Mouse (Mus musculus): ENCODE measurements around the gene Slc16a7. TPM values are rescaled to one million over a fixed set of nuclear protein-coding genes. Genes with fewer than 3 reads are reported as not detected.

The Slc16a7 gene
- polyA plus RNA-seq, 1 experiment from 2014 or later, result 5.7 TPM

GRCm38 (mm10) chr10:125265901-125266300, 123.4 kb downstream of the Slc16a7 start:
- Histone ChIP-seq H3K4me3 (ENCODE audit: low read depth, low read length) (no peak overlapping the region), H3K27me3 (ENCODE audit: control insufficient read depth, insufficient read depth, low read length) (no peaks in the 10 kb centered on the region), H3K36me3 (ENCODE audit: control insufficient read depth, insufficient read depth, low read length) (no peaks in the 10 kb centered on the region), H3K4me1 (ENCODE audit: control insufficient read depth, insufficient read depth, low read length) (no peaks in the 10 kb centered on the region), H3K9ac (ENCODE audit: low read length) (no peak overlapping the region), H3K9me3 (ENCODE audit: control insufficient read depth, low read length) (no peaks in the 10 kb centered on the region), H3K27ac (ENCODE audit: low read depth, low read length) (no peak overlapping the region), H3K4me2 (ENCODE audit: low read depth) (no peak overlapping the region)
- WGBS, result 37% methylated on average over 9 of the region's 9 CpGs
- DNase-seq (ENCODE audit: low spot score), result no peak
- ATAC-seq (ENCODE audit: insufficient read depth, low FRiP score, low TSS enrichment), result no peak

GRCm38 (mm10) chr10:125265467-125265866, 123.8 kb downstream of the Slc16a7 start:
- no peak for ATAC-seq (ENCODE audit: insufficient read depth, low FRiP score, low TSS enrichment)

GRCm38 (mm10) chr10:125264938-125265337, 124.3 kb downstream of the Slc16a7 start:
- no peak overlapping the region for H3K27ac ChIP-seq (ENCODE audit: low read depth, low read length)
- no peaks in the 10 kb centered on the region for H3K27me3 ChIP-seq (ENCODE audit: control insufficient read depth, insufficient read depth, low read length)
- no peaks in the 10 kb centered on the region for H3K9me3 ChIP-seq (ENCODE audit: control insufficient read depth, low read length)
- WGBS, result 73% methylated on average over 4 of the region's 4 CpGs
- H3K4me3 ChIP-seq (ENCODE audit: low read depth, low read length), result no peak overlapping the region
- ATAC-seq (ENCODE audit: insufficient read depth, low FRiP score, low TSS enrichment), result 0 out of 2 replicates have a peak, but pooled peaks have one; percentile 68
- peak; percentile 61 for DNase-seq (ENCODE audit: low spot score)
- no peak overlapping the region for H3K9ac ChIP-seq (ENCODE audit: low read length)
- H3K4me1 ChIP-seq (ENCODE audit: control insufficient read depth, insufficient read depth, low read length), result no peaks in the 10 kb centered on the region
- H3K4me2 ChIP-seq (ENCODE audit: low read depth), result no peak overlapping the region
- no peaks in the 10 kb centered on the region for H3K36me3 ChIP-seq (ENCODE audit: control insufficient read depth, insufficient read depth, low read length)

More at GRCm38 (mm10) chr10:125265467-125265866, 123.8 kb downstream of the Slc16a7 start:
- 90% methylated on average over 14 of the region's 14 CpGs for WGBS
- DNase-seq (ENCODE audit: low spot score), result no peak
- Histone ChIP-seq H3K36me3 (ENCODE audit: control insufficient read depth, insufficient read depth, low read length) (no peaks in the 10 kb centered on the region), H3K9ac (ENCODE audit: low read length) (no peak overlapping the region), H3K9me3 (ENCODE audit: control insufficient read depth, low read length) (no peaks in the 10 kb centered on the region), H3K4me2 (ENCODE audit: low read depth) (no peak overlapping the region), H3K27ac (ENCODE audit: low read depth, low read length) (no peak overlapping the region), H3K4me3 (ENCODE audit: low read depth, low read length) (no peak overlapping the region), H3K4me1 (ENCODE audit: control insufficient read depth, insufficient read depth, low read length) (no peaks in the 10 kb centered on the region), H3K27me3 (ENCODE audit: control insufficient read depth, insufficient read depth, low read length) (no peaks in the 10 kb centered on the region)

GRCm38 (mm10) chr10:125255904-125256303, 133.4 kb downstream of the Slc16a7 start:
- ATAC-seq (ENCODE audit: insufficient read depth, low FRiP score, low TSS enrichment), result no peak
- Histone ChIP-seq H3K36me3 (ENCODE audit: control insufficient read depth, insufficient read depth, low read length) (no peaks in the 10 kb centered on the region), H3K4me1 (ENCODE audit: control insufficient read depth, insufficient read depth, low read length) (no peaks in the 10 kb centered on the region), H3K4me3 (ENCODE audit: low read depth, low read length) (no peak overlapping the region), H3K9ac (ENCODE audit: low read length) (no peak overlapping the region), H3K4me2 (ENCODE audit: low read depth) (no peak overlapping the region), H3K9me3 (ENCODE audit: control insufficient read depth, low read length) (no peaks in the 10 kb centered on the region), H3K27ac (ENCODE audit: low read depth, low read length) (no peak overlapping the region), H3K27me3 (ENCODE audit: control insufficient read depth, insufficient read depth, low read length) (no peaks in the 10 kb centered on the region)
- no peak for DNase-seq (ENCODE audit: low spot score)
- WGBS, result 90% methylated on average over 4 of the region's 4 CpGs

GRCm38 (mm10) chr10:125214536-125214935, 174.7 kb downstream of the Slc16a7 start:
- Histone ChIP-seq H3K27me3 (ENCODE audit: control insufficient read depth, insufficient read depth, low read length) (no peaks in the 10 kb centered on the region), H3K27ac (ENCODE audit: low read depth, low read length) (no peak overlapping the region), H3K36me3 (ENCODE audit: control insufficient read depth, insufficient read depth, low read length) (no peaks in the 10 kb centered on the region), H3K4me1 (ENCODE audit: control insufficient read depth, insufficient read depth, low read length) (no peaks in the 10 kb centered on the region), H3K4me2 (ENCODE audit: low read depth) (no peak overlapping the region), H3K4me3 (ENCODE audit: low read depth, low read length) (no peak overlapping the region), H3K9ac (ENCODE audit: low read length) (no peak overlapping the region), H3K9me3 (ENCODE audit: control insufficient read depth, low read length) (no peaks in the 10 kb centered on the region)
- ATAC-seq (ENCODE audit: insufficient read depth, low FRiP score, low TSS enrichment) (no peak), DNase-seq (ENCODE audit: low spot score) (no peak)
- WGBS, result 57% methylated on average over 2 of the region's 2 CpGs

- no peak for ATAC-seq (ENCODE audit: insufficient read depth, low FRiP score, low TSS enrichment)
- Histone ChIP-seq H3K36me3 (ENCODE audit: control insufficient read depth, insufficient read depth, low read length) (no peaks in the 10 kb centered on the region), H3K27me3 (ENCODE audit: control insufficient read depth, insufficient read depth, low read length) (no peaks in the 10 kb centered on the region), H3K4me3 (ENCODE audit: low read depth, low read length) (no peak overlapping the region), H3K9me3 (ENCODE audit: control insufficient read depth, low read length) (no peaks in the 10 kb centered on the region), H3K9ac (ENCODE audit: low read length) (no peak overlapping the region), H3K27ac (ENCODE audit: low read depth, low read length) (no peak overlapping the region), H3K4me2 (ENCODE audit: low read depth) (no peak overlapping the region), H3K4me1 (ENCODE audit: control insufficient read depth, insufficient read depth, low read length) (no peaks in the 10 kb centered on the region)
- no peak for DNase-seq (ENCODE audit: low spot score)
- WGBS, result 91% methylated on average over 3 of the region's 3 CpGs
Observed at GRCm38 (mm10) chr10:125213805-125214204, 175.5 kb downstream of the Slc16a7 start.

- no peaks in the 10 kb centered on the region for H3K36me3 ChIP-seq (ENCODE audit: control insufficient read depth, insufficient read depth, low read length)
- H3K27ac ChIP-seq (ENCODE audit: low read depth, low read length), result no peak overlapping the region
- H3K4me3 ChIP-seq (ENCODE audit: low read depth, low read length), result no peak overlapping the region
- WGBS, result 65% methylated on average over 5 of the region's 5 CpGs
- H3K27me3 ChIP-seq (ENCODE audit: control insufficient read depth, insufficient read depth, low read length), result no peaks in the 10 kb centered on the region
- DNase-seq (ENCODE audit: low spot score) (no peak), ATAC-seq (ENCODE audit: insufficient read depth, low FRiP score, low TSS enrichment) (no peak)
- no peaks in the 10 kb centered on the region for H3K4me1 ChIP-seq (ENCODE audit: control insufficient read depth, insufficient read depth, low read length)
- no peak overlapping the region for H3K4me2 ChIP-seq (ENCODE audit: low read depth)
- H3K9me3 ChIP-seq (ENCODE audit: control insufficient read depth, low read length), result no peaks in the 10 kb centered on the region
- no peak overlapping the region for H3K9ac ChIP-seq (ENCODE audit: low read length)
Observed at GRCm38 (mm10) chr10:125187544-125187943, 201.7 kb downstream of the Slc16a7 start.

- ATAC-seq (ENCODE audit: insufficient read depth, low FRiP score, low TSS enrichment), result no peak
- H3K9me3 ChIP-seq (ENCODE audit: control insufficient read depth, low read length), result no peaks in the 10 kb centered on the region
- no peak overlapping the region for H3K9ac ChIP-seq (ENCODE audit: low read length)
- DNase-seq (ENCODE audit: low spot score), result no peak
- no peaks in the 10 kb centered on the region for H3K4me1 ChIP-seq (ENCODE audit: control insufficient read depth, insufficient read depth, low read length)
- no peaks in the 10 kb centered on the region for H3K36me3 ChIP-seq (ENCODE audit: control insufficient read depth, insufficient read depth, low read length)
- no peak overlapping the region for H3K4me2 ChIP-seq (ENCODE audit: low read depth)
- H3K27me3 ChIP-seq (ENCODE audit: control insufficient read depth, insufficient read depth, low read length), result no peaks in the 10 kb centered on the region
- no peak overlapping the region for H3K4me3 ChIP-seq (ENCODE audit: low read depth, low read length)
- no peak overlapping the region for H3K27ac ChIP-seq (ENCODE audit: low read depth, low read length)
- WGBS, result 95% methylated on average over 4 of the region's 4 CpGs
Observed at GRCm38 (mm10) chr10:125185387-125185786, 203.9 kb downstream of the Slc16a7 start.

- WGBS, result 46% methylated on average over 5 of the region's 5 CpGs
- H3K27me3 ChIP-seq (ENCODE audit: control insufficient read depth, insufficient read depth, low read length), result no peaks in the 10 kb centered on the region
- DNase-seq (ENCODE audit: low spot score) (no peak), ATAC-seq (ENCODE audit: insufficient read depth, low FRiP score, low TSS enrichment) (no peak)
- H3K4me2 ChIP-seq (ENCODE audit: low read depth), result no peak overlapping the region
- H3K4me3 ChIP-seq (ENCODE audit: low read depth, low read length), result no peak overlapping the region
- H3K27ac ChIP-seq (ENCODE audit: low read depth, low read length), result no peak overlapping the region
- H3K9me3 ChIP-seq (ENCODE audit: control insufficient read depth, low read length), result no peaks in the 10 kb centered on the region
- H3K36me3 ChIP-seq (ENCODE audit: control insufficient read depth, insufficient read depth, low read length), result no peaks in the 10 kb centered on the region
- H3K4me1 ChIP-seq (ENCODE audit: control insufficient read depth, insufficient read depth, low read length), result no peaks in the 10 kb centered on the region
- H3K9ac ChIP-seq (ENCODE audit: low read length), result no peak overlapping the region
Observed at GRCm38 (mm10) chr10:125184146-125184545, 205.1 kb downstream of the Slc16a7 start.
